Mouse (Mus musculus): ENCODE measurements around the gene Olr1.
A peak's percentile ranks its signal among the peaks of the same experiment; 100 is the strongest.
"Not testable (repeated sequence)": the region's sequence is repeated elsewhere in the genome, so short reads cannot be mapped to it uniquely, and the experiment has no call there.

The Olr1 gene

DNA sequence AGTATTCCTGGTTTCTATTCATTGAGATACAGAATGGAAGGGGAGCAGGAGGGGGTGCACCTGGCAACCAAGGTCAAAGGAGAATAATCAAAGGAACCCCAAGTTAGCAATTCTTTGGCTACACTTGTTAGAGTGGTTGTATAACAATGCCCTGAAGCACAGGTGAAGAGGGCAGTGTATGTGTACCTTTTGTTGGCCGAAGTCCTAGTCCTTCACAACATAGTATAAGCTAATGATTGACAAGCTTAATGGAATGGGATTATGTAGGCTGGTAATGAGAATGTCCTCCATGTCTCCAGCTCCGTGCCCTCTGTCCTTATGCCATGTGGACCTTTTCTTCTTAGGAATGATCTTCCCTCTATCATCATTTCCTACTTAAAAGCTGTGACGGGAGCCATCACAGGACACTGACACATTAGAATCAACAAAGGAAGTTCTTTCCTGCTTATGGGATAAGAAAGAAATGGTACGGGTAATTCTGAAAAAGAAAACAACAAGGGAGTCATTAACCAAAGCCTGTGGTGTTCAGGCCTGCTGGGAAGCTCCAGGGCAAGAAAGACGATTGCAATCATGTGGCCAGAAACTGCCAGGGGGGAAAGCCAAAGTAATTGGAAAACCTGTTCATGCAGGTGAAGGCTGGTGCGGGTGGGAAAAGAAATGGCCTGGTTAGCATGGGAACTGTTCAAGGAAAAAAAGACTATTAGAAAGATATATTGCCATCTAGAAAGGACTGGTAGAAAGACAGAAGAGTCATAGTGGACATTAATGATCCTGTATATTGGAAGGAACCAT is 3.4 kb upstream of the Olr1 start:
- DNase-seq = no peak

DNA sequence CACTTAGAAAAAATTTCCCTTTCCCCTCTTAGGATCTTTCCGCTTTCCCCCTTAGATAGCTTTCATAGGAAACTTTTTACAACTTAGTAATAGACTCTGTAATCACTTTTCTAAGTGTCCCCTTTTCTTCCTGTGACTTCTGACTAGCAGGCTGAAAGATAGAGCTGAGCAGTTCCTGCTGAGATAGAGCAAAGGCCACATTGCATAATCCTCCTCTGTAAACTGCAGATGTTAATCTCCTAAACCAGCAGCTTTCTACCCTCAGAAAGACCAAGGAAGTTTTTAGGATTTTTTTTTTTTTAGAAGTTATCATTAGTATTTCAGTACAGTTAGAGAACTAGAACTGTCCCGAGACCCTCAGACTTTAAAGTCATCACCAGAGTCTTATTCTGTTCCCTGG is 3.5 kb downstream of the Olr1 start:
- no peak for DNase-seq

DNA sequence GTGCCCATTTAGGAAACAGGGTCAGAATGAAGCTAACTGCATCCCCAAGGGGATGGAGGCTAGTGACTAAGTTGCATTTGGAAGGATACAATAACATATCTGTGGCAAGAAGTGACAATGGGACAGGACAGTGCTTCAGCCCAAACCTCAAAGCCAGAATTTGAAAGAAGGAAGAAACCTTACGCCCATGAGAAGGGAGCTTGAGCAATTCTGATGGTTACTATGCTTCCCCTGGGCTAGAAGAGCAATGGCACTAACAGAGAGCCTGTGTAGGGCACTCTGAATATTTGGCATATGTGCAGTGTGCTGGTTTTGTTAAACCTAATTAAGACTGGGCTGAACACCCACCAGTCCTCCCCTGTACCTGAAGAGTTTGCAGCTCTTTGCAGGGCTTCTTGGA is 7.4 kb downstream of the Olr1 start:
- not testable (repeated sequence) for DNase-seq

DNA sequence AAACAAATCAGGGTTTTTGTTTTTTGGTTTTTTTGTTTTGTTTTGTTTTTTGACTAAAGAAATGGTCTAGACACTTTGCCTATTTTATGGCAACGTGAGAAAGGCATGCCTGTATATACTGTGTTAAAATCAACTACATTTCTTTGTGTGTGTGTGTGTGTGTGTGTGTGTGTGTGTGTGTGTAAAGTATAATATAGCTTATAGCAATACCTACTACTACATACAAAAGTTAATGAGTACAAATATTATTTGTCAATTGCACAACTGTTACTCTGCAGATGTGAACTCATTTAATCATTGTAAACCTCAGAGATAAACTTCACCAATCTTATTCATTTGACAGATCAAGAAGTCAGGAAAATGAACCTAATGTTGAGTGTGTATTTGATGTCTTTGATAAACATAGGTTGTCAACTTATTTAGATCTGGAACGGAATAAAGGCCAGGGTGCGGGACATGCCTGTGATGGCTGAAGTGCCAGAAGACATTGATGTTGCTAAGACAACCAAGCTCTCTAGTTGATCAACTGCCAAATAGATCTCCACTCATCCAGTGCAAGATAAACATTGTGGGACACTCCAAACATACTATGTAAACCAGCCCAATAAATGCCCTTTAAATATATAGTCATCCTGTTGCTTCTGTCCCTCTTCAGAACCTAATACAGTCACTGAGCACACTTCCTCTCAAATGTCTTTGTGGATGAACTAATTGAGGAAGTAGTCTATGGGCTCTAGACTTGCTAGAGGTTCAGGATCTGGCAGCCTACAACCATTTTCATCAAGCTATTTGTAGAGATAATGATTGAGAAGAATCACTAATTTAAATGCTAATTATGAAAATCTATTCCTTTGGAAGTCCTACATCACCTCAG is 9.4 kb downstream of the Olr1 start:
- no peak for DNase-seq

GRCm38 (mm10) chr6:129494924-129495323 is 12.0 kb downstream of the Olr1 start:
- no peak for DNase-seq

GRCm38 (mm10) chr6:129480089-129480958 is 26.6 kb downstream of the Olr1 start:
- DNase-seq = no peak

- no peak for DNase-seq
These were observed 30.4 kb downstream of the Olr1 start for GRCm38 (mm10) chr6:129476404-129477126.

DNA sequence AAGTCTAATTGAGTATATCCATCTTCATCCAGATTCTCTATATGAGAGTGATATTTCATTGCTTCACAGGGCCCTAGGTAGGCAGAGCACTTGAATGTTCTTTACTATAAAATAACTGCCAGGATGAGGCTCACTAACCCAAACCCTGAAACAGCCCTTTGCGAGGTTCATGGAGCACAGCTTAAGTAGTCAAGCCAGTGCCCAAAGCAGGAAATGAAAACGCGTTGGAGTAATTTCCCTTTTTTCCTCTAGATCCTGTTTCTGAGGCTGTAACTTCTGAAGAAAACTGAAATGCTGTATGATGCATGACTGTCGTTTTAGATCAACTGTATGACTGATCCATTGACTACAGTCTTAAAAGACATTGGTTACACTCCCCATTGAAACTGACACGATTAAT is 34.3 kb downstream of the Olr1 start:
- DNase-seq = no peak

- DNase-seq = no peak
These were observed 35.6 kb downstream of the Olr1 start for GRCm38 (mm10) chr6:129471386-129471785.

- DNase-seq = peak; percentile 7
These were observed 55.4 kb downstream of the Olr1 start, which contains the start of gene Clec1a for GRCm38 (mm10) chr6:129451411-129452039. TSS of gene Clec1a (minus strand) at chr6:129452000.

GRCm38 (mm10) chr6:129449743-129450142 is 57.2 kb downstream of the Olr1 start:
- no peak for DNase-seq

- DNase-seq = no peak
These were observed 68.9 kb downstream of the Olr1 start for GRCm38 (mm10) chr6:129438033-129438432.

GRCm38 (mm10) chr6:129436025-129436424 is 70.9 kb downstream of the Olr1 start:
- no peak for DNase-seq
